Mouse (Mus musculus) brain, adult 2 months (tissue): ENCODE data around the gene Nfib.

Source experiments
- DNase-seq: peaks from one replicate; pipeline ENCODE4 v3.0.0; 2011; ENCODE audit warnings: low read depth, low spot score

Gene Nfib

DNA sequence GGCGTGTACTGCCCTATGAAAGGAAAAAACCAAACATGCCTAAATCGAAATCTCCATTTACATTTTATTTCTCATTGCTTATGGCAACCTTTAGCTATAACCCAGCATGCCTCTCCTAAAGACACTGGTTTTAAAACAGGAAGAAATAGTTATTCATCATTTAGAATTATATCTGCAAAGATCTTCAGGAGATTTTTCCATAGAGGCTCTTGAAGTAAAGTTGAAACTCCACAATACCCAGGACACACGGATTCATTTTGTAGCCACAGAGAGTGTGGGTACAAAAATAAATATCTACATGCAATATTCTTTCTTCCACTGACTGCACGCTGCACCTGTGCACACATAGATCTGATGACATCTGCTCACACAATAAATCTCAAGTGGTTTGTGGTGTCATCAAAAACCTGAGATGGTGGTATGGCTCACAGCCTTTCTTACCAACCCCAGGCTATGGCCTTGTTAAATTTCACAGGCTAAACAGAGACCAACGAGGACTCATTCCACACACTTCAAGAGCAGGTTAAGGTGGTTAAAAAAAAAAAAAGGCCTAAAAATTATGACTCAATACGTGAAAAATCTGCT, 189.2 kb downstream of the Nfib start:
- peak; percentile 42 for DNase-seq

- no peak for DNase-seq
These were observed 190.6 kb downstream of the Nfib start for GRCm38 (mm10) chr4:82514921-82515320.

- no peak for DNase-seq
These were observed 191.2 kb downstream of the Nfib start for GRCm38 (mm10) chr4:82514373-82514772.

- no peak for DNase-seq
These were observed 192.2 kb downstream of the Nfib start for GRCm38 (mm10) chr4:82513426-82513750.

GRCm38 (mm10) chr4:82512743-82513425, 192.7 kb downstream of the Nfib start:
- DNase-seq, result peak; percentile 97

DNA sequence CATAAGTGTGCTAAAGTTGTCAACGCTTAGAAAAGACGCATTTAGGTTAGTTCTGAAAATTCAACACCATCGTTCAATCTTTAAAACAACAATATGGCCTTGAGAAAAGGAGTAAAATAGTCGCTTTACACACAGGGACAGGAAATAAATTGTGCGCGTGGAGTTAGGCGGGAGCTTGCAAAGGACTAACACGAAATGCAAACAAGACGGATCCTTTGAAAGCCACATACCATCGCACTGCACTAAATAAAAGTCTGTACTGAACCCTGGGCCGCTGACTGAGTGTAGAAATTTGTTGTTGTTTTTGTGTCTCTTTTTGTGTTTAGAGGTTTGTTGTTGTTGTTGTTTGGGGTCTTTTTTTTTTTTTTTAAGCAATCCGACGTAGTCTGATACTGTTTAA, 193.2 kb downstream of the Nfib start:
- DNase-seq, result peak; percentile 47

GRCm38 (mm10) chr4:82511524-82511923, 194.0 kb downstream of the Nfib start:
- DNase-seq, result peak; percentile 71

GRCm38 (mm10) chr4:82511001-82511513, 194.5 kb downstream of the Nfib start:
- no peak for DNase-seq

GRCm38 (mm10) chr4:82509771-82510170, 195.8 kb downstream of the Nfib start:
- DNase-seq, result no peak

DNA sequence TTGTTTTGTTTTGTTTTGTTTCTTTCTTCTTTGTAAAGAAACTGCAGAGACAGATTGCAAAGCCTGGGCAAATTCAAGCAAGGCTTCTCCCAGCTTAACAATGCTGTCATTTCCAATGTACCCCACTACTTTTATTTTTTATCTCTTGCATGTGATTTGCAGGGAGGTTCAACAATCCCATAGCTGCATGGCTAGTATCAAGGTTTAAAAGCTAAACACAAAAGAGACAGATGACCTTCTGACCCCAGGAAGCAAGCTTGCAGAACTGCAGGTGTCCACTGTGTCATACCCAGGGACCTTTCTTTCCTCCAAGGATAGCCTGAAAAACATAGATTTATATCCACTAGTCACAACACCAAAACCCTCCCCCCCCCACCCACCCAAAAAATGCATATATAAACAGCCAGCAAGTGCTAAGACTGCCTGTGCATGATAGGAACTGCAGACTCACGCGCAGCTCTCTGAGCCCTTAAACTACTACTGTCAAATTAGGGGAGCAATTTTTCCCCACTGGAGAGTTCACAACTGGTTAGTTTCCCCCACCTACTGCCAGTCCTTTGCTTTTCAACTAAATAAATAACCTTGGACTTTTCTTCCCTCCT, 196.3 kb downstream of the Nfib start:
- no peak for DNase-seq

- DNase-seq, result no peak
These were observed 197.3 kb downstream of the Nfib start for GRCm38 (mm10) chr4:82508281-82508687.

DNA sequence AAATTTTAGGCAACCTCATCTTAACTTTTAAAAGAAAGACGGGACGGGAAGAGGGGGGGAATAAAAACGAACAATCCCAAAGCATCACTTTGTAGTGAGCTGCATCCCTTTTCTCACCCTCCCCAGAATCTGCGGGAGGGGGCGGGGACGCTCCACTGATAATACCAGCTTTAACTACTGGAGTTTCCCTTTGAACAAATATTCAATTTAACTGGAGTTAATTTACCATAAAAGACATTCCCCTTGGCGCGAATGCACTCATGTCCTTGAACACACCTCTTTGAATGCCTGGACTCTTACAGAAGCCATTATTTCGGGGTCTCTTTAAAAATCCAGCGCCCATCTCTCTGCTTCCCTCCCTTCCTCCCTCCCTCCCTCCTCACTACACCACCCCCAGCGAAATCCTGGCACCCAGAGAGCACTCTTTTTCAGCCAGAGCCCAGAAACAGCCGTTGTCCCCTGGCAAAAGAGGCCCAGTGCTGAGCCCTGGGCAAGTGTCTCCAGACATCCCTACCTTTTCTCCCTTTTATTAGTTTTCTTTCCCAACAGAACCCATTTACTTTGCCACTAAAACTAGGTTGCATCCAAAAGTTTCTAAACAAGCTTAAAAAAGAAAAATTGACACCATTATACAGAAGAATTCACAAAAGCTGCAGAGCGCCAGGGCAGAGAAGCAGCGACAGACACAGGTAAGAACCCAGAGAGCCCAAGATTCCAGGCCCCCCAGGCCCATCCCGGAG, 197.8 kb downstream of the Nfib start:
- peak; percentile 70 for DNase-seq

GRCm38 (mm10) chr4:82506731-82507331, 198.7 kb downstream of the Nfib start:
- peak; percentile 70 for DNase-seq

DNA sequence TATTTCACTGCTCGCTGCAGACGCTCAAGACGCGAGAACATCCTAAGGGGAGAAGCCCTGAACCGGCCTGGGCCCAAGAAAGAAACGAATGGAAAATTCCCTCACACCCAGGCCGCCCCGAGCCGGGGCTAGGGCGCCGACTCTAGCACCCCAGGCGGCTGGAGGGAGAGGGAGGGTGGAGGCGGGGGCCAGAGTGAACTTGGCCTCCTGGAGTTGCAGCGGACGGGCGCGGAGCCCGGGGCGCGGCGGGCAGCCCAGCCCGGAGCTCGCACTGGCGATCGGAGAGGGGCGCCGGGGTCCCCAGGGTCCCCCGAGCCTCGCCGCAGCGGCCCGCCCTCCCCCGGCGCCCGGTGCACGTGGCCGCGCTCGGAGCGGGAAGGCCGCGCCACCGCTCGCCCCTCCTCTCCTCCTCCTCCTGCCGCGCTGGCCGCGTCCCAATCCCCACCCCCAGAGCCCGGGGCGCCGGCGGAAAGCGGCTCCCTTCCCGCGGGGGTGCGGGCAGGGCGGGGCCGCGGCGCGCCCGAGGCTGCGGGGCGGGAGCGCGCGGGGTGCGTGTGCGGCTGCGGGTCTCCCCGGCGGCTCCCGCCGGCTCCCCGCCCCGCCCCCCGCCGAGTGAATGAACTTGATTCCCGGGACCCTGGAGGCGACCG, 199.3 kb downstream of the Nfib start:
- DNase-seq, result peak; percentile 94

GRCm38 (mm10) chr4:82505121-82506031, 200.2 kb downstream of the Nfib start:
- DNase-seq, result peak; percentile 90

DNA sequence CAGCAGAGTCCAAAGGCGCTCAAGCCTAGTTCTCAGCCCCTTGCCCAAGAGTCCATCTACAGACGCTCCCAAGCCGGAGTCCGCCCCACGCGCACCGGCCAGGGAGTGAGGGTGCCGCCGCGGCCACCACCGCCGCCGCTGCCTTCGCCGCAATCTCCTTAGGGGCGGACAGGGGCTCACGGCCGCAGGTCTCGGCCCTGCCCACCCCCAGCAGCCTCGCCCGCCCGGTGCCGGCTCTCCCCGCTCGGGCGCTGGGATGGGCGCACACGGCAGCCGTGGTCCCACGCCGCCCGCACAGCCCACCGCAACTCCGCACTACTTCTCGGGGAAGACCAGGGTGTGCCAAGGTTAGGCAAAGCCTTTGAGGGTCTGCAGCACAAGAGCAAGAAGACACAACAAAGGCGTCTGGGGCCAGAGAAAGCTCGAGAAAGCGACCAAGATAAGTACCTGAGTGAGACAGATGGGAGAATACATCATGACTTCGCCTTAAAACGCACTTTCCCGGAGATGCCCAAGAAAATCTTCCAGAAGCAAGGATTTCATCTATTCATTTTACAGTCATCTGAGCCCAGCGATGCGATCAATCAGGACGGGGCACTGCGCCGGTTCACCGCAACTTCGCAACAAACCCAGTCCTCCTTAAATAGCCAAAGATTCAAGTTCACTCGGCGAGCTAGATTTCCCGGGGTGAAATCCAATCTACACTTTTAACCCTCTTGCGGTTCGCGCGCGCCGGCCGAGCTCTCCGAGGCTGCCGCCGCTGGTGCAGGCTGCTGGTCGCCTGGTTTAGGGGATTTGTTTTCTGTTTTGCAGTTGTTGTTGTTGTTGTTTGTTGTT, 201.0 kb downstream of the Nfib start:
- no peak for DNase-seq

- no peak for DNase-seq
These were observed 201.6 kb downstream of the Nfib start for GRCm38 (mm10) chr4:82504015-82504283.

DNA sequence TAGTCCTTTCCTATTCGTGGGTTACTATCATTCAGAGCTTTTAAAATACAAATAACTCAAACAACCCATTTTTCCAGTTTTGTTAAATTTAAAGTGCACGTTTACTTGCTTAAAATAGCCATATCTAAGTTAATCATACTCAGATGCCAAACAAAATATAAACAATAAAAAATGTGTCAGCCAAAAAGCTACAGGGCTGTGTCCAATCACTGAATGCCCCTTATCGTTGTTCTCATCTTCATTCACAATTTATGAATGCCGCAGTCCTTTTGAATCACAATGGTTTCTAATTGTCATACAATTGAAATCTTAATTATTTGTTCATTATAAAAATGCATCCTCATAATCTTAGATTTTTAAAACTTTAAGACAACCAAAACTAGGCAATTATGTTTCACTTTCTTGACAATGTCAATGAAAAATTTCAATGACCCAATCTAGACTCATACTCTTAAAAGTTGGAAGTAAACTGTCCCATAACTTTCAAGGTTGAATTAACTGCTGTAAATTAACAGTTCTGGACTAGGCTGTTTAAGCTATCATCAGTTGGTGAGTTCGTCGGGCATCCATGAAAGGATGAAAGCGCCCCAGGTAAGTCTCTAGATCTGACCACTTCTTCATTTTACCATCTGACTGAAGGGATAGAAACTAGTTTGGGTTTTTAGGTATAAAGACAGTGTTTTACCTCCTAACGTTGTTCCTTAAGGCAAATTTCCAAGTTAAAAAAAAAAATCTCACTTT, 202.1 kb downstream of the Nfib start:
- no peak for DNase-seq

- DNase-seq, result no peak
These were observed 202.9 kb downstream of the Nfib start for GRCm38 (mm10) chr4:82502611-82503010.
